Mouse (Mus musculus) thymus, adult 2 months (tissue): ENCODE measurements at regions not wholly inside any gene's neighbourhood (a gene's known extent, or its start where the extent isn't known, plus 50 kb on each side); places are given as distances from the start of the nearest gene placed in this dataset.
"Not testable (repeated sequence)": the region's sequence is repeated elsewhere in the genome, so short reads cannot be mapped to it uniquely, and the experiment has no call there.

ENCODE experiments used
- CTCF ChIP-seq: fragments of 200-500 bp; IDR thresholded peaks from 2 replicates; pipeline ENCODE4 v1.5.1; 2012; ENCODE audit warnings: mild to moderate bottlenecking, control low read depth, low read length, moderate library complexity, borderline replicate concordance; ENCODE audit not compliant: control insufficient read depth, poor library complexity, insufficient read depth; ENCODE audit errors: extremely low read depth
- POLR2A ChIP-seq: fragments of 200-500 bp; IDR thresholded peaks from 2 replicates; pipeline ENCODE4 v1.6.1; 2012; ENCODE audit warnings: mild to moderate bottlenecking, low read length, control low read depth, moderate library complexity; ENCODE audit not compliant: control insufficient read depth, poor library complexity, insufficient read depth; ENCODE audit errors: extremely low read depth

DNA sequence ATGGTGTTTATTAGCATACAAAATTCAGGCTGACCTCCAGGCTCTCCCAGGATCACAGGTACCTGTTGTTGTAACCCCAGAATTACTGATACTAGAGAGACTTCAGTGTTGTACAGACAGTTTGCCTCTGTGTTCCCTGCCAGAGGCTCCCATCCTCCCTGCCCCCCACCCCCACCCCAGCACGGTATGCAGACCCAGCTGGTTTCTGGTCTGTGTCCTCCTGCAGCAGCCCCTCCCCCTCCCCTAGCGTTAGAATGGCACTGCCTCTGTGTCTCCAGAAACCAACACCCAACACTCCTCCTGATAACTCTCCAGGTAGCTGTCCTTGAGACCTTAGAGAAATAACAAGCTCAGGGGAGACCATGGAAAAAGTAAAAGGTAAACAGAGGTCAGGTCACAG is 116.6 kb upstream of the Camk1g start:
- TF ChIP-seq POLR2A, CTCF: not testable (repeated sequence)
